Mouse (Mus musculus): ENCODE measurements at regions not wholly inside any gene's neighbourhood (a gene's known extent, or its start where the extent isn't known, plus 50 kb on each side); places are given as distances from the start of the nearest gene placed in this dataset.

DNA sequence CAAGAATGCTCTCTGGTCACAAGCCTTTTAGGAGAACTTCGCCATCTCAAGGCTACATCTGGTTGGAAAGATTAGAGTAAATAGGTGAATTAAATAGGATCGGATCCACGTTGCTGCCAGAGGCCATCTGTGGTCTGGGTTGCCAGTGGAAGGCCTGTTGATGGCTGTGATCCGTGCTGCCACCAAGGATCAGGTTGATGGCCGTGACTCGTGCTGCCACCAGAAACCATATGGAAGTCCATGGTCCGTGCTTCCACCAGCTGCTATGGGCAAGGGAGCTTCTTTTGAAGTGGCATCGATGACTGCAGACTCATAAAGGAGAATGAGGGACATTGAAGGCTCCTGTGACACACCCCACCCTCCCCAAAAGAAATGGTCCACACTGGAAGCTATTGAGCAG is 79.6 kb downstream of the Atp1a1 start:
- no peak for DNase-seq

DNA sequence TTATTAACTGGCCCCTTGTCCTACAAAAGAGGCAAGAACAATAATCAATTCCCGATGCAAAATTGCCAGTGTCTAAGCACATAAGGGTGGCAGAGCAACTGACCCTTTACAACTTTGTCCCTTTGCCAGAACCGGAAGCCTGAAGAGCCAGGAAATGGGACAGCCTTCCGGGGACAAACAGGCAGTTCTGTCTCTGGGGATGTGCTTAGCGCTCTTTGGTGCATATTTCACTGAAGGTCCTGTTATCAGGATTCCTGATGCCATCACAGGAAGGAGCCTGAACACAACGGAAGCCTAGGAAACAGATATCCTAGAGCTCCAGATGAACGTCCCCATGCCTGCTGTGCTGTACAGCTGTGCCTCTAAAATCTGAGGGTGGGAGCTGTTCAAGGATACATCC is 80.0 kb downstream of the Atp1a1 start:
- DNase-seq, result peak; percentile 45 to 68

DNA sequence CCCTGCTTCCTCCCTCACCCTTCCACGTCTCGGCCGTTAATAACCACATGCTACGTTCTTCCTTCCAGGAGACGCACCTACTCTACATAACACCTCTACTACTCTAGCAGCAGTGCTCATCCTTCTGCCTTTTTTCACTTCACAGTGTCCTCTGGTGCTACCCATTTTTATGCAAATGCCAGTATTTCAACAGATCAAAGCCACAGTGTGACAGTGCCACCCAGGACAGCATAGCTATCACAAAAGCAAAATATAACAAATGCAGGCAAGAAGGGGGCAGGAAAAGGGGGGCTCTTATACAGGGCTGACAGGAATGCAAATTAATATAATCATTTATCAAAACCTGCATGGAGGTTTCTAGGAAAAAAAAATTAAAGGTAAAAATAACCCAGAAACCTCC is 81.2 kb downstream of the Atp1a1 start:
- DNase-seq, result no peak

DNA sequence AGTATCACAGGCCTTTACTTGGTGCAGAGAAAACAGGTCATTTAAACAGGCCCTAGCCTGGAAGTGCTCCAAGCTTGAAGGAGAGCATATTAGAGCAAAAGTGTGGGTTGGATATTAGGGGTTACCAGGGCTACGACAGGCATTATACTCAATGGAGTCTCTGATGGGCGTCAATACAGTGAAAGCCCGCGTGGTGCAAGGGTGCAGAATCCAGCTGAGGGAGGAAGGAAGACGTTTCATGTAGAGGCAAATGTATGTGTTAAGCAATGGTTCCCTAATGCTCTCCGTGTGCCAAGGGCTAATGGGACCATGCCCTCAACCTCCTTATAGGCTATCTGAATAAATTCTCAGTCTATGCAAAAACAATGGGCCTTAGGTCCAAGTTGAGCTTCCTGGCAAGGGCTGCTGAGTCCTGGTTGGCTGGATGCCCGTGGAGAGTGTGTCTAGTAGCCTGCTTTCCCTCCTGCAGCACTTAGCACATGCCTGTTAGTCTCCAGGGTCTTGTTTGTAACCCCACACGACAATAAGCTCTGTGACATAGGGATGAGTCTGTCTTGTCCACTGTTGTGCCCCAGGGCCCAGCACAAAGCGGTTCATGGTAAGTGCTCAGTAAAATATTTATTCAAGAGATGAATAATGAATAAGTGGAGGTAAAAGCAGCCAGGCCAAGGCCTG is 82.1 kb downstream of the Atp1a1 start:
- peak; percentile 61 to 79 for DNase-seq

DNA sequence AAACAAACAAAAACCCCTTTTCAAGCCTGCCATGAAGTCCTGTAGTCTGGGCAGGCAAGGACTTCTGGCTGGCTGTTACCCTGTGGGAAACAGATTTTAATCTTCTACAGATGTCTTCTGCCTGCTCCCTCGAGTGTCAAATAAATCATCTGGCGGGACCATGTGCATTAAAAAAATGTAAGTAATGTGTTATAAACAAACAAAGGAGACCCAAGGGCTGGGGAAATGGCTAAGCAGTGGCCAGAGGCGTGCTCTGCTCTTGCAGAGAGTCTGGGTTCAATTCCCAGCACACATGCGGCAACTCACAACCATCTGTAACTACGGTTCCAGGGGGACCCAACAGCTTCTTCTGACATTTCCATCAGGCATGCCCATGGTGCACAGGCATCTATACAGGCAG is 83.3 kb downstream of the Atp1a1 start:
- DNase-seq, result no peak

DNA sequence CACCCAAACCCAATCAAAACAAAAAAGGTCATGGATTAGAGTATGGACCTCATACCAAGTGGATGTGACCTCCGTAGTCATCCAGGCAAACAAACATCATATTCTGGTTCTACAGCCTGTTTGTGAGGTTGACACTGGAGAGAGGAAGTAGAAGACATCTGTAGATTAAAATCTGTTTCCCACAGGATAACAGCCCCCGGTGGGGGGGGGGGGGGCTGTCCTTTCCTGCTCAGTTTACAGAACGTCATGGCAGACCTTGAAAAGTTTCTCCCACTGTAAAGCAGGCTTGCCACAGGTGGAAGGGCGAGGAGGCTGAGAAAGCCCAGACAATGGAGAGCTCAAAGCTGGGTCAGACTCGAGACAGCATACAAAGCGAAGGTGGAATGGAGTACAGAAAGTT is 84.4 kb downstream of the Atp1a1 start:
- peak in 1 of 2 experiments; percentile 23 for DNase-seq

DNA sequence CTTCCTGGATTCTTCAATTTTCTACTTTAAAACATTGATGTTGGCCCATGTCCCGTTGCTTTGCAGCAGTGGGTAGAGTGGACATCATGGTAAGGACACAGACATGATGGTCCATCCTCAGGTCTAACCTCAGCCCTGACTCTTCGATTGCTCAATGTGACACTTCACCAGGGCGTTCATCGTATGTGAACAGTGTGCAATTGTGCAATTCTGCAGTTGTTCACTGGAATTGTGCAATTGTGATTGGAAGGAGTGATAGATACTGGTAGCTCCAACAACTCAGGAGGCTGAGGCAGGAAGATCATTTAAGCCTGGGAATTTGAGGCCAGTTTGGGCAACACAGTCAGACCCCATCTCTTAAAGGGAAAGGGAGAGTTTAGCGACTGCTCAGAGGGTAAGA is 84.9 kb downstream of the Atp1a1 start:
- no peak for DNase-seq

DNA sequence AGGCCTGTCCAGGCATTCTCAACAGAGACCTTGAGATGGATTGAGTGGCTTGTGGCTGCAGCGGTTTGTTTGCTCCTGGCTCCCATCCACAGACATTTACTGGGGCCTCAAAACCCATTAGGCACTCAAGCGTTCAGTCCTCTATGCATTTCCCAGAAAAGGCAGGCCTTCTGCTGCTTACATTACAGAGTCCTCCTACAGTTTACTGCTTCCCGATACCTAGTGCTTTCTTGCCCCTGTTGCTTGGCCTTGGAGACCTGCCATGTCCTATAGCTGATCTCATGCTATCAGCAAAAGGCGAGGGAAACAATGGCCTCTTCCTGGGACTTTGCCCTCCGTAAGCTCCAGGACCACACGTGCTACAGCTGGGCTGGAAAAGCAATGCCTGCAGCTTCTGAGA is 85.7 kb downstream of the Atp1a1 start:
- peak; percentile 49 to 58 for DNase-seq

DNA sequence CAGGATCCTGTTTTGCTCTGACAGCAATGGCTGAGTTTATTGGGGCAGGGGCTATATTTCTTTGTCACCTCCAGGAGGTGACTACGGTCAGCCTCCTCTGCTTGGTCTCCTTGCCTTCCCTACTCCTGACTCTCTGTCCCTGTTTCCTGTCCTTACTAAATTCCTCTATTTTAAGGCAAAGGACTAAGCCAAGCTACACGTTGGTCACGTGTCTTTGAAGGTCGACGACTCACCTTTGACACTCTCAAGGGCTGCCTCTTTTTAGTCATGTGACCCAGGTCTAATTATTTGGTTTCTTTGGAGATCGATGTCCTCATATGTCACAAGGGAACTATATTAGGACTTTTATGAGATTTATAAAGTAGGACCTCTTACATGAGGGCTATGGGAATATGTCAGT is 86.9 kb downstream of the Atp1a1 start:
- no peak for DNase-seq

DNA sequence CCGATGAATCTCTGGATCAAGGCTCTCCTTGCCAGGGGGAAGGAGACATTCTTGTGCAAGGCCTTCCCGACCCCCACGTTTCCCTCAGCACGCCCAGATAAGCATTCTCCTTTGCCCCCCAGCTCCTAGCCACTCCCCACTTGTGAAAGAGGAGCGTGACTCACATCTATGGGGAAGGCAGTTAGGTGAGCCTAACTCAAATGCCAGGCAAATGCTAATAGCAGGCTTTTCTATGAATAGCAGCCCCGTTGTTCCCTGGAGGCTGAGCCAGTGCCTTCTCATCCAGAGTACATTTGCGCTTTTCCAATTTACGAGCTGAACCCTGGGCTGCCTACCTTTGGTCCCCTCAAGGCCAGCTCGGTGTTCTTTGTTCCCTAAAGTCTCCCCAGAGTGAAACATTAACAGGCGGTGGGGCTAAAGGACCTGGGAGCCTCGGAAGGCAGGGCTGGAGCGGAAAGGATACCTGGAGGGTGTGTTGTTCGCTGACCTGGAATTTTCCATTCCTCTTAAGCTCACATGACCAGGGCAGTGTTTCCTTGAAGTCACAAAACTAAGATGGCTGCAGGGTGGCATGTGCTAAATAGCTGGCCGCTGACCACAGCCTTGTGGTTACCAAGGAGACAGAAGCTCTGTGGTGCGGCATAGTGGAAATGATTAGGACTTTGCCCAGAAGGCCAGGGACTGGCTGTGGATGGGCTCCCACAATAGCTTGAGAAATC is 87.5 kb downstream of the Atp1a1 start:
- peak; percentile 27 to 59 for DNase-seq

DNA sequence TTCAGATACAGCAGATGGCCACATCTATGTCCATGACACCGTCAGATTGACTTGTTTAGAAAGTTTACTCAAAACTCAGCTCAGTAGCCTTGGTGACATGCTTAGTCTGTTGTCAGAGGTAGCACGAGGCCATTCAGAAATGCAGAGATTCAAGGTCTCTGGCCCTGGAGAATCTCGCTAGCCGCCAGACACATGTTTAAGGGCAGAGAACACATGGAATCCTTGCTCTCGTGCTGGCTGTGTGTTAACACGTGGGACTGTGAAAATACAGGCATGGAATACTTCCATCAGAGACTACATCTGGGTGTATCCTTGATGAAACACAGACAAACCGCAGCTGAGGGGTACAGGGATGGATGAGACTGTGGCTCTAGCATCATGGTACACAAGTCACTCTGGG is 88.9 kb downstream of the Atp1a1 start:
- DNase-seq, result no peak

DNA sequence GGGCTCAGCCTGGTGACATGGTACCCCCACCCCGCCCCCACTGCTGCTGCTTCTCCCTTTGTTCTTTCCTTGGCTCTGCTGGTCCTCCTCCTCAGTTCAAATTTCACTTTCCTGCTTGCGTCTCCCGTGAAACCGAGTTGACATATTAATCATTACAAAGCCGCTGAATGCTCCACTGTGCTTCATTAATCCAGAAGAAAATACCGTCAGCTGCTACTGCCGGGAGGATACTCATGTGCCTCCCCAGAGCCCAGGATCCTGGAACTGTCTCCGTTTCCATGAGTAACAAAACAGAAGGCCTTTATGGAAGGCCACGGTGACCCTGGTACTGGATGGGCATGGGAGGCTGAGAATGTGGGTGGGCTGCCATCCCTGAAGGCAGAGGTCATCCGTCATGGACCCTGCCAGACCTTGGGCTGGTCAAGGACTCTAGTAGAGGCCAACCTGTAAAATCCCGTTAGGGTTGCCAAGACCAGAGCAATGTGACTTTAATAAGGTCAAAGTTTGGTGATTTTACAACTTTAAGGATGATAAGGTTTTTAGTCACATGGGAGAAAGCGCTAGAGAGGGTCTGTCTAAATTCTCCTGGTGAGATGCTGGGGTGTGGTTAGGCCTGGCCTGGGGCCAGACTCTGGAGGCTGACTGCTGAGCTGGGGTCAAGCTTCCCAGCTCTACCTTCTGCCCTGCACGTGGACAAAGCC is 90.7 kb downstream of the Atp1a1 start:
- DNase-seq, result no peak

Data from lung, postnatal 4 days (tissue).